Mouse (Mus musculus): Measurements from ENCODE around the gene Nr0b1.

The Nr0b1 gene

DNA sequence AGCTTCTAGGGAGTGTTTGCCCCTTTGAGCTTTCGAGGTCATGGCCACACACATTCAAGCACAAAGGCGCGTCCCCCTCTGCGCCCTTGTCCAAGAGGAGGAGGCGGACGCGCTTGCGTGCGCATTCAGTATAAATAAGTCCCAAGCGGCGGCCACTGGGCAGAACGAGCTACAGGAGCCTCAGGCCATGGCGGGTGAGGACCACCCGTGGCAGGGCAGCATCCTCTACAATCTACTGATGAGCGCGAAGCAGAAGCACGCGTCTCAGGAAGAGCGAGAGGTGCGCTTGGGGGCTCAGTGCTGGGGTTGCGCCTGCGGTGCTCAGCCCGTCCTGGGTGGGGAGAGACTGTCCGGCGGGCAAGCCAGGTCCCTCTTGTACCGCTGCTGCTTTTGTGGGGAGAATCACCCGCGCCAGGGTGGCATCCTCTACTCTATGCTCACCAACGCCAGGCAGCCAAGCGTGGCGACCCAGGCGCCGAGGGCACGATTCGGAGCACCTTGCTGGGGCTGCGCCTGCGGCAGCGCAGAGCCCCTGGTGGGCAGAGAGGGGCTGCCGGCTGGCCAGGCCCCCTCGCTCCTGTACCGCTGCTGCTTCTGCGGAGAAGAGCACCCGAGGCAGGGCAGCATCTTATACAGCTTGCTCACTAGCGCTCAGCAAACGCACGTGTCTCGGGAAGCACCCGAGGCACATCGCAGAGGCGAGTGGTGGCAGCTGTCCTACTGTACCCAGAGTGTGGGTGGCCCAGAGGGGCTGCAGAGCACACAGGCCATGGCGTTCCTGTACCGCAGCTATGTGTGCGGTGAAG is at the start of gene Nr0b1:
TSS of gene Nr0b1 (plus strand) at position 151 of the 806 bp plus-strand sequence.
- DNase-seq (ENCODE audit: low read depth, low spot score): peak; percentile 87

DNA sequence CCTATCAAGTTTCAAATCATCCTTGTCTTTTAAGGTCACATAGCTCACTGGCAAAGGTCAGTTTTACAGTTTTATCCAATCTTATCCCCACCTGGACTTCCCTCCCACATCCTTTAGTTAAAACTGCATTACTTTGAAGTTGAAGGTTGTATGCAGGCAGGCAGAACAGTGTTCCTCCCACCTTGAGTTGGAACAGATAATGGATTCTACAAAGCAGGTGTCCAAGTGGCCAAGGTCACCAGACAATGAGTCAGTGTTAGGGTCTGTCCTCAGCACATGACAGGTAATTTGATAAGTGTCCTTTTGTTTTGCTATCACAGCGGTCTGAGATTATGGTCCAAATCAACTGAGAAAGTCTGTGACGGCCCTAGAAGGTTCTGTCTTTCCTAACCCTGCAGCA is 4.3 kb upstream of the Nr0b1 start:
- peak; percentile 75 for DNase-seq (ENCODE audit: low read depth, low spot score)

DNA sequence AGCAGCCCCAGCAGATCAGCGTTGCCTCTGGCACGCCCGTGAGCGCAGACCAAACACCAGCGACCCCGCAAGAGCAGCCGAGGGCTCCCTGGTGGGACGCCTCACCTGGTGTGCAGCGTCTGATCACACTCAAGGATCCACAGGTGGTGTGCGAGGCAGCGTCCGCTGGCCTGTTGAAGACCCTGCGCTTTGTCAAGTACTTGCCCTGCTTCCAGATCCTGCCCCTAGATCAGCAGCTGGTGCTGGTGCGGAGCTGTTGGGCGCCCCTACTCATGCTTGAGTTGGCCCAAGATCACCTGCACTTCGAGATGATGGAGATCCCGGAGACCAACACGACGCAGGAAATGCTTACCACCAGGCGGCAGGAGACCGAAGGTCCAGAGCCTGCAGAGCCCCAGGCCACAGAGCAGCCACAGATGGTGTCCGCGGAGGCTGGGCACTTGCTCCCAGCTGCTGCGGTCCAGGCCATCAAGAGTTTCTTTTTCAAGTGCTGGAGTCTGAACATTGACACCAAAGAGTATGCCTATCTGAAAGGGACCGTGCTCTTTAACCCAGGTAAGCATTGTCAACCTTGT is 943 bp downstream of the Nr0b1 start:
- peak; percentile 49 for DNase-seq (ENCODE audit: low read depth, low spot score)

DNA sequence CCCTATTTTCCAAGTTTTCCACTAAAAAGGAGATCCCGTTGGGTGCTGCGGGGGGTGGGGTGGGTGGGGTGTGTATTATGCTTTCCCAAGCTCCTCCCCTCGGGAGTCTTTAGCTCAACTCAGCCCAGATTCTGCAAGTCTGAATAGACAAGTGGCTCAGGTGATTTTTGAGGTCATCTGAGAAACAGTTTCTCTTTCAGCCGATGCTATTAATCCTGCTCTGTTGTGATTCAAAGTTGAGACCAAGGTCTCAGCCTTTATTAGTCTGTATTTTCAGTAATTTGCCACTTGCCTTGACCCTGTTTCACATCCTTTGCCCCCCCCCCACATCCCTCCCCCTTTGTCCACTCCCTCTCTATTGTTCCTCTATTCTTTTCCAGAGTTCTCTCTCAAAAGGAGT is 1.8 kb downstream of the Nr0b1 start:
- peak; percentile 90 for DNase-seq (ENCODE audit: low read depth, low spot score)

DNA sequence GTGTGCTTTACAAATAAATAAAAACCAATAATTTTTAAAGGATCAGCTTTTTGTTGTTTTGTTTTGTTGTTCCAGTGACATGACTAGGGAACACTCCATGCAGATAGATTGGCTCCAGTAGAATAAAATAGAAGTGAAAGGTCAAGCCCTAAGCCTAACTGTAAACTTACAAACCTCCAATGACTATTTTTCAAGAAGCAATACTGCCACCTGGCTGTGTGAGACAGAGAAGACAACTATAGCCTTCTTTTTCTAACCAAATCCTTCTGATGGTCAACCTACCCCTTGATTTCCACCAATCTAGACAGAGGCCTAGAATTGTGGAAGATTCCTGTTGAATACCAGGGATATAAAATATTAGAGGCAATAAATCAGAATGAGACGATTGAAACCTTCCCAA is 45.7 kb downstream of the Nr0b1 start:
- DNase-seq (ENCODE audit: low read depth, low spot score): peak; percentile 3
